Mouse (Mus musculus): ENCODE measurements around the gene Aspdh. TPM values are rescaled to one million over a fixed set of nuclear protein-coding genes. Genes with fewer than 3 reads are reported as not detected.

Aspdh gene
- polyA plus RNA-seq, 1 experiment from 2014 or later: 23.5 TPM

DNA sequence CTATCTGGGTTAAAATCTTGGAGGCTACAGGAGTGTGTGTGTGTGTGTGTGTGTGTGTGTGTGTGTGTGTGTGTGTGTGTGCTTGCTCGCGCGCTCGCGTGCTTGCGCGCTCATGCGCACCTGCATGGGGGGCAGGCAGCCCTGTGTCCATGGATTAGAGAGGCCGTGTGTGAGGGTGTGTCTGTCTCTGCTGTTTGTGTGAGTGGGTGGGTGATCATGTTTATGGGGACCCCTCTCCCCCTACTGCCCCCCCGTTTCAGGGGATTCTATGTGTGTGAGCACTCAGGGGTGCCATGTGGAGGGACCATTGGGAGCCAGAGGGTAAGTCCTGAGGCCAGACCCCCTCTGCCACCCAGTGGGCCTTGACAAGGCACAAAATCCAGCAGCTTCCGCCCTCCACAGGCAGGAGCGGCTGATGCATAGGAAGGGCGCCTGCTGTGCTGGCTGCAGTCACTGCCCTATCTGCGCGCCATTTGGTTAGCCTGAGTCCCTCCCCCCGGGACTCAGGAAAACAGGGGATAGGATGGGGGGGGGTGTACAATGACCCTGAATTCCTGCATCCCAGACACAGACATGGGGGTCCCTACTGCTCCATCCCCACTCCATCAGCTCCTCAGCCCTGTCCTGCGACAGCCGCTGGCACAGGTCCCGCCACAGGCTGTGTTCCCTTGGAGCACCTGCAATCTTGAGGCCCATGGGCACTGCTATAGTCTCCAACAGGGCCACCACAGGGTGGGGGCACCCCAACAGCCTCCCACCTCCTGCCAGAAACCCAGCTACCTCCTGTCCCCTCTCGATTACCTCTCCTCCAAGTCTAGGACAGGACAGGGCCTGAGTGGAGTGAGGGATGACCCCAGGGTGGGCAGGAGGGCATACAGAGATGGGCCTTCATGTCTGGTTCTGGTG is 21.7 kb upstream of the Aspdh start:
- Histone ChIP-seq H3K9ac (ENCODE audit: low read depth, low read length) (no peak overlapping the region), H3K27me3 (ENCODE audit: control insufficient read depth, insufficient read depth, low read depth, low read length) (peaks cover 83% of the 10 kb centered on the region), H3K27ac (ENCODE audit: low read length) (no peak overlapping the region), H3K4me2 (ENCODE audit: low read depth, low read length) (no peak overlapping the region), H3K36me3 (ENCODE audit: control insufficient read depth, insufficient read depth) (no peaks in the 10 kb centered on the region), H3K4me3 (ENCODE audit: low read depth, low read length) (no peak overlapping the region), H3K9me3 (replicated peaks; ENCODE audit: control insufficient read depth, low read length) (no peaks in the 10 kb centered on the region), H3K4me1 (ENCODE audit: control insufficient read depth, low read depth, low read length) (no peaks in the 10 kb centered on the region)
- 9% methylated on average over 20 of the region's 20 CpGs for WGBS (ENCODE audit: insufficient replicate concordance)
- ATAC-seq (ENCODE audit: low read depth): no peak

DNA sequence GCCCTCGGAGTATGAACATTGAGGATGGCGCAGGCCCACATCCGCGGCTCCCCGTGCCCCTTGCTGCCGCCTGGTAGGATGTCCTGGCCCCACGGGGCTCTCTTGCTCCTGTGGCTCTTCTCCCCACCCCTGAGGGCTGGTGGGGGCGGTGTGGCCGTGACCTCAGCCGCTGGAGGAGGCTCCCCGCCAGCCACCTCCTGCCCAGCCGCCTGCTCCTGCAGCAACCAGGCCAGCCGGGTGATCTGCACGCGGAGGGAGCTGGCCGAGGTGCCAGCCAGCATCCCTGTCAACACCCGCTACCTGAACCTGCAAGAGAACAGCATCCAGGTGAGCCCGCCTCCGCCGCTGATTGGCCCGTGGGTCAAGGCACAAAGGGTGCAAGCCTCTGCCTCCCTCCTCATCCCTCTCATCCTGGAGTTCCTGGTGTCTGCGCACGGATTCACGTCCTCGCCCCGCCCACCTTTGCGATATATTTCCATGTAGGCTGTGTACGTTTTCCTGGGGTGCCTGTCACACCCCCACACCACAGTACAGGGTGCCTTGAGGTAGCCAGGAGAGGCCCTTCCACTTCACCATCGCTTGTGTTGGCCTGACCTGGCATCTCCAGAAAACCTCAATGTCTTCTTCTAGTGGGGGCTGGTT is 20.2 kb upstream of the Aspdh start:
- Histone ChIP-seq H3K9me3 (replicated peaks; ENCODE audit: control insufficient read depth, low read length) (no peaks in the 10 kb centered on the region), H3K4me3 (ENCODE audit: low read depth, low read length) (no peak overlapping the region), H3K9ac (ENCODE audit: low read depth, low read length) (no peak overlapping the region), H3K4me2 (ENCODE audit: low read depth, low read length) (no peak overlapping the region), H3K27ac (ENCODE audit: low read length) (no peak overlapping the region), H3K4me1 (ENCODE audit: control insufficient read depth, low read depth, low read length) (no peaks in the 10 kb centered on the region), H3K36me3 (ENCODE audit: control insufficient read depth, insufficient read depth) (no peaks in the 10 kb centered on the region), H3K27me3 (ENCODE audit: control insufficient read depth, insufficient read depth, low read depth, low read length) (peaks cover 74% of the 10 kb centered on the region)
- ATAC-seq (ENCODE audit: low read depth): no peak
- WGBS (ENCODE audit: insufficient replicate concordance): 8% methylated on average over 29 of the region's 29 CpGs

DNA sequence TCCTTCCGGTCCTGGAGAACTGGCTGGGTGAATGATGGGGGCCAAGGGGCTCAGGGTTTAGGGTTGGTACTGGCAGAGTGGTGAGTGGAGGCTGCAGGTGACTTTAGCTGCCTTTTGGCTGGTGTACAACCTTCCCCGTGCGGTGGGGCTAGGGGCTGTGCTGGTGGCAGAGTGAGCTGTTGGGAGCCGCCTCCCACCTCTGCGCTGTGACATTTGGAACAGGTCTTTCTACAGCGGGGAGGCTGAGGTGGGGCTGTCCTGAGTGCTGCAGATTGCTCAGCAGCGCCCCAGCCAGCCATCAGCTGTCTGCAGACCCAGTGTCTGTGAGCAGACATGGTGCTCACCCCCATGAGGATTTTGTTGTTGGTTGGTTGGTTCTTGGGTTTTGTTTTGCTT is 19.7 kb upstream of the Aspdh start:
- Histone ChIP-seq H3K27me3 (ENCODE audit: control insufficient read depth, insufficient read depth, low read depth, low read length) (peaks cover 69% of the 10 kb centered on the region), H3K9ac (ENCODE audit: low read depth, low read length) (no peak overlapping the region), H3K9me3 (replicated peaks; ENCODE audit: control insufficient read depth, low read length) (no peaks in the 10 kb centered on the region), H3K36me3 (ENCODE audit: control insufficient read depth, insufficient read depth) (no peaks in the 10 kb centered on the region), H3K4me3 (ENCODE audit: low read depth, low read length) (no peak overlapping the region), H3K4me1 (ENCODE audit: control insufficient read depth, low read depth, low read length) (no peaks in the 10 kb centered on the region), H3K4me2 (ENCODE audit: low read depth, low read length) (no peak overlapping the region), H3K27ac (ENCODE audit: low read length) (no peak overlapping the region)
- WGBS (ENCODE audit: insufficient replicate concordance): 8% methylated on average over 7 of the region's 7 CpGs
- no peak for ATAC-seq (ENCODE audit: low read depth)

DNA sequence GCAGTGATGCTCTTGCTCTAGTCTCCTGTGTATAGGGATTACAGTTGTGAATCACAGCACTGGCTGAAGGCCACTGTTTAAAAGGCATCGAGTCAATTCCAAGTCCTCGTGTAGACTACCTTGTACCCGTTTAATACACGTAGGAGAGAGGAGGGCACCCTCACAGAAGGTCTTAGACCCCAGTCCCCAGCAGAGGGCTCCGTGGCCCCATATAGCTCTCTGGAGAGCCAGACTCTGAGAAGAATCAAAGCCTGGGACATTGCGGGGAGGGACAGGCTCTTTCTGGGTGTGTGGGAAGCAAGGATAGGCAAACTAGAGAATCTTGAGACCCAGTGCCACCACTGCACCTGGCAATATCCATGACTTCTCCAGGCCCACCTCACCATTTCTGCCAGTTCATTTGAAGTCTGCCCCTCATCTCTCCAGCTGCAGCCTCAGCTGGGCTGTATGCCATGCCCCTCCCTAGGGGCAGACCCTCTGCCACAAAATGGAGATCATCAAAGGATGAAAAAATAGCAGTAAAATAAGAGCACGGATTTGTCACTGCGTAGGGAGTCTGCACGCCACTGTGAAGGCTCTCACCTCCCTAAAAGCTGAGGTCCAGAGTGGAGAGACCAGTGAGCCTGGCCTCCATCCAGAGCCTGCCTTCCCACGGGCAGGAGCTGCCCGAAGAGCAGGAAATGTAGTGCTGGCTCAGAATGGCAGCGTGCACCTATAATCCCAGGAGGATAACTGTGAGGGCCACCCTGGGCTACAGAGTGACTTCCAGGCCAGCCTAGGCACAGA is 18.9 kb upstream of the Aspdh start:
- Histone ChIP-seq H3K36me3 (ENCODE audit: control insufficient read depth, insufficient read depth) (no peaks in the 10 kb centered on the region), H3K4me1 (ENCODE audit: control insufficient read depth, low read depth, low read length) (no peaks in the 10 kb centered on the region), H3K4me3 (ENCODE audit: low read depth, low read length) (no peak overlapping the region), H3K4me2 (ENCODE audit: low read depth, low read length) (no peak overlapping the region), H3K9ac (ENCODE audit: low read depth, low read length) (no peak overlapping the region), H3K9me3 (replicated peaks; ENCODE audit: control insufficient read depth, low read length) (no peaks in the 10 kb centered on the region), H3K27me3 (ENCODE audit: control insufficient read depth, insufficient read depth, low read depth, low read length) (peaks cover 62% of the 10 kb centered on the region), H3K27ac (ENCODE audit: low read length) (no peak overlapping the region)
- 31% methylated on average over 12 of the region's 12 CpGs for WGBS (ENCODE audit: insufficient replicate concordance)
- no peak for ATAC-seq (ENCODE audit: low read depth)

DNA sequence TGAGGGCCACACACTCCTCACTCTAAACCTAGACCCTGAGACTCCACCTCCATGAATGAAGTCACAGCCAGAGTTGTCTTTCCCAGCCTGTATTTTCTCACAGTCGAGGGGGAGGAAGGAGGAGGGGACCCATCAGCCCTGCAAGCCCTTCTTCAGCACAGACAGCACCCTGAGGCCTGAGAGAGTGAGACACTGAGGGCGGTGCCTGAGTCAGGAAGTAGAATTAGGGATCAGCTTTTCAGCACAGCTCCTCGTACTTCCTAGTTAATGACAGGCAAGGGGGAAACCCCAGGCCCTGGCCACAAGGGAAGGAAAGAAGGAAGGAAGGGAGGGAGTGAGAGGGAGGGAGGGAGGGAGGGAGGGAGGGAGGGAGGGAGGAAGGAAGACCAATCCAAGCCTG is 11.9 kb upstream of the Aspdh start:
- Histone ChIP-seq H3K4me1 (ENCODE audit: control insufficient read depth, low read depth, low read length) (peaks cover 7% of the 10 kb centered on the region), H3K36me3 (ENCODE audit: control insufficient read depth, insufficient read depth) (no peaks in the 10 kb centered on the region), H3K9me3 (replicated peaks; ENCODE audit: control insufficient read depth, low read length) (no peaks in the 10 kb centered on the region), H3K4me3 (ENCODE audit: low read depth, low read length) (no peak overlapping the region), H3K27me3 (ENCODE audit: control insufficient read depth, insufficient read depth, low read depth, low read length) (peaks cover 2% of the 10 kb centered on the region; the same call in 1 of the 2 replicates), H3K4me2 (ENCODE audit: low read depth, low read length) (no peak overlapping the region), H3K9ac (ENCODE audit: low read depth, low read length) (no peak overlapping the region), H3K27ac (ENCODE audit: low read length) (no peak overlapping the region)
- WGBS (ENCODE audit: insufficient replicate concordance): 2% methylated on average over 3 of the region's 3 CpGs
- no peak for ATAC-seq (ENCODE audit: low read depth)

DNA sequence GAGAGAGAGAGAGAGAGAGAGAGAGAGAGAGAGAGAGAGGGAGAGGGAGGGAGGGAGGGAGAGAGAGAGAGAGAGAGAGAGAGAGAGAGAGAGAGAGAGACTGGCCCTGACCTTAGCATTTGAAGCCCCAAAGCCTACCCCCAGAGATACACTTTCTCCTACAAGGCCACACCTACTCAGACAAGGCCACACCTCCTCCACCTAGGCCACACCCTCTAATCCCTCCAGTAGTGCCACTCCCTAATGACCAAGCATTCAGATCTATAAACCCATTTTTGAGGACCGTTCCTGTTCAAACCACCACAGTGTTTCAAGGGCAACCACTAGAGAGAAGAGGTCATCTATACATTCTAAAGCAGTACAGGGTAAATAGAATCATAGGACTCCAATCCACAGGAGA is 8.9 kb upstream of the Aspdh start:
- H3K4me1 ChIP-seq (ENCODE audit: control insufficient read depth, low read depth, low read length): peaks cover 7% of the 10 kb centered on the region
- H3K9ac ChIP-seq (ENCODE audit: low read depth, low read length): no peak overlapping the region
- 71% methylated on average over 1 of the region's 1 CpGs for WGBS (ENCODE audit: insufficient replicate concordance)
- peaks cover 23% of the 10 kb centered on the region for H3K27me3 ChIP-seq (ENCODE audit: control insufficient read depth, insufficient read depth, low read depth, low read length)
- H3K4me3 ChIP-seq (ENCODE audit: low read depth, low read length): no peak overlapping the region
- H3K36me3 ChIP-seq (ENCODE audit: control insufficient read depth, insufficient read depth): no peaks in the 10 kb centered on the region
- no peak overlapping the region for H3K4me2 ChIP-seq (ENCODE audit: low read depth, low read length)
- no peak for ATAC-seq (ENCODE audit: low read depth)
- H3K27ac ChIP-seq (ENCODE audit: low read length): no peak overlapping the region
- no peaks in the 10 kb centered on the region for H3K9me3 ChIP-seq (replicated peaks; ENCODE audit: control insufficient read depth, low read length)

DNA sequence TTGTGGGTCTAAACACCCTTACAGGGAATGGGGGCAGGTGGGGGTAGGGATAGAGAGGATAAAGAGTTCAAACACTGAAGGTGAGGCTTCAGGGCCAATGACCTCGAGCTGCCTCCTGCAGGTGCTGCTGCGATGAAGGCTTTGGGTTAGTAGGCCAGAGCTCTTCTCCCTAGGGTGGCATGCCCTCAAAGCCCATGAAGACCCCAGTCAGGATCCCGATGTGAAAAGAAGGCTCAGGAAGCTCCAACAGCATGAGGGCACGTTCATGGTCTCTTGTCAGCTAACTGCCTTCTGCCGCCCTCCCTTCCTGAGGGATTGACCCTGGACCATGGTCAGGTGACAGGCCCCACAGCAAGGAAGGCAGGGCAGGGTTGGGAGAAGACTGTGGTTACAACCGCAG is 5.1 kb upstream of the Aspdh start:
- no peak overlapping the region for H3K4me2 ChIP-seq (ENCODE audit: low read depth, low read length)
- no peak for ATAC-seq (ENCODE audit: low read depth)
- H3K27ac ChIP-seq (ENCODE audit: low read length): no peak overlapping the region
- no peak overlapping the region for H3K4me3 ChIP-seq (ENCODE audit: low read depth, low read length)
- H3K9me3 ChIP-seq (replicated peaks; ENCODE audit: control insufficient read depth, low read length): no peaks in the 10 kb centered on the region
- H3K36me3 ChIP-seq (ENCODE audit: control insufficient read depth, insufficient read depth): no peaks in the 10 kb centered on the region
- H3K9ac ChIP-seq (ENCODE audit: low read depth, low read length): no peak overlapping the region
- peaks cover 54% of the 10 kb centered on the region for H3K27me3 ChIP-seq (ENCODE audit: control insufficient read depth, insufficient read depth, low read depth, low read length)
- WGBS (ENCODE audit: insufficient replicate concordance): 55% methylated on average over 6 of the region's 6 CpGs
- H3K4me1 ChIP-seq (ENCODE audit: control insufficient read depth, low read depth, low read length): peaks cover 22% of the 10 kb centered on the region

DNA sequence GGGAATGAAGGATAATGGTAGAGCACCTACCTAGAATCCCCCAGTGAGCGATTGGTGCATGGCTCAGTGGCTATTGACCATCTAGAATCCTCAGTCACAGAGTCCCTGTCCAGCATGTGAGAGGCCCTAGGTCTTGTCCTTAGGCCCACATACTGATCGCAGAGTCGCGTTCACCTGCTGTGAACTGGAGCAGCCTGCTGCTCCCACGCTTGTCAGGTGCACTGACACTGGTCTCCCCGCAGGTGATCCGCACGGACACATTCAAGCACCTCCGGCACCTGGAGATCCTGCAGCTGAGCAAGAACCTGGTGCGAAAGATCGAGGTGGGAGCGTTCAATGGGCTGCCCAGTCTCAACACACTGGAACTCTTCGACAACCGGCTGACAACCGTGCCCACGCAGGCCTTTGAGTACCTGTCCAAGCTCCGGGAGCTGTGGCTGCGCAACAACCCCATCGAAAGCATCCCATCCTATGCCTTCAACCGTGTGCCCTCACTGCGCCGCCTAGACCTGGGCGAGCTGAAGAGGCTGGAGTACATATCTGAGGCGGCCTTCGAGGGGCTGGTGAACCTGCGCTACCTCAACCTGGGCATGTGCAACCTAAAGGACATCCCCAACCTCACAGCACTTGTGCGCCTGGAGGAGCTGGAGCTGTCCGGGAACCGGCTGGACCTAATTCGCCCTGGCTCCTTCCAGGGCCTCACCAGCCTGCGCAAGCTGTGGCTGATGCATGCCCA is 4.3 kb upstream of the Aspdh start:
- Histone ChIP-seq H3K27me3 (ENCODE audit: control insufficient read depth, insufficient read depth, low read depth, low read length) (peaks cover 54% of the 10 kb centered on the region), H3K4me2 (ENCODE audit: low read depth, low read length) (no peak overlapping the region), H3K27ac (ENCODE audit: low read length) (no peak overlapping the region), H3K9ac (ENCODE audit: low read depth, low read length) (no peak overlapping the region), H3K36me3 (ENCODE audit: control insufficient read depth, insufficient read depth) (no peaks in the 10 kb centered on the region), H3K9me3 (replicated peaks; ENCODE audit: control insufficient read depth, low read length) (no peaks in the 10 kb centered on the region), H3K4me3 (ENCODE audit: low read depth, low read length) (no peak overlapping the region), H3K4me1 (ENCODE audit: control insufficient read depth, low read depth, low read length) (peaks cover 27% of the 10 kb centered on the region)
- ATAC-seq (ENCODE audit: low read depth): no peak
- WGBS (ENCODE audit: insufficient replicate concordance): 56% methylated on average over 31 of the region's 31 CpGs
